In genomic region chr10:102154865-102155264, GRCm38 (mm10) we compare ENCODE assay signal across 15 mouse cellular contexts.
A peak's percentile ranks its signal among the peaks of the same experiment; 100 is the strongest.
DNase-seq lines count a peak whose midpoint lies in the region; ATAC-seq lines count a peak whose summit lies in the region.
"Had no signal": no experiment of that assay in that cellular context is flagged by ENCODE, and none has a peak within 500 bp of the region (broad histone marks: within the 10 kb centered on the region; RNA-seq: fewer than 3 reads in every experiment).

No protein-coding gene starts in this region.

- DNase-seq in cerebellum, postnatal 10 days: peak; percentile 57 to 68
- no peak for DNase-seq in cerebellum, postnatal 36 days
- peak; percentile 51 for DNase-seq in hindbrain, embryonic 14.5 days (ENCODE audit: low spot score)
- DNase-seq in hindbrain, embryonic 10.5 days (ENCODE audit: low spot score): no peak
- DNase-seq in neural tube, embryonic 10.5 days (ENCODE audit: extremely low spot score, low spot score): no peak
- no peak for DNase-seq in testis, postnatal 14 days (ENCODE audit: low spot score)
- DNase-seq: B cell, adult 2 months; cerebellum, adult 8-10 months; layer of hippocampus, adult 9-11 months had no signal

- no peaks in the 10 kb centered on the region for H3K4me1 ChIP-seq in hindbrain, embryonic 14.5 days (replicated peaks; ENCODE audit: control insufficient read depth, insufficient read depth, low read length)
- H3K4me1 ChIP-seq in hindbrain, embryonic 10.5 days (replicated peaks): no peaks in the 10 kb centered on the region; the same call in 1 of the 2 replicates
- H3K4me1 ChIP-seq in neural tube, embryonic 14.5 days (ENCODE audit: control insufficient read depth, insufficient read depth, low read length): no peaks in the 10 kb centered on the region
- H3K4me1 ChIP-seq: heart, embryonic 10.5 days; hindbrain, embryonic 15.5 days; kidney, embryonic 15.5 days had no signal

- no peak for ATAC-seq in hindbrain, embryonic 14.5 days (ENCODE audit: low FRiP score)
- 0 out of 2 replicates have a peak, but pooled peaks have one; percentile 24 for ATAC-seq in neural tube, embryonic 14.5 days (ENCODE audit: low read depth)
- ATAC-seq in megakaryocyte progenitor cell, adult 5-6 weeks (replicated peaks; ENCODE audit: poor library complexity): no peak

- H3K4me3 ChIP-seq in hindbrain, embryonic 14.5 days (replicated peaks; ENCODE audit: low read length): no peak overlapping the region
- H3K4me3 ChIP-seq in hindbrain, embryonic 10.5 days: no peak overlapping the region
- H3K4me3 ChIP-seq in neural tube, embryonic 14.5 days (ENCODE audit: low read depth, low read length): no peak overlapping the region
- H3K4me3 ChIP-seq: erythroblast, embryonic 14.5 days; heart, embryonic 10.5 days; hindbrain, embryonic 15.5 days; kidney, embryonic 15.5 days had no signal

- WGBS in hindbrain, embryonic 14.5 days: 73% methylated on average over 5 of the region's 5 CpGs
- WGBS in hindbrain, embryonic 10.5 days: 77% methylated on average over 5 of the region's 5 CpGs
- 74% methylated on average over 5 of the region's 5 CpGs for WGBS in neural tube, embryonic 14.5 days

- H3K9ac ChIP-seq in hindbrain, embryonic 14.5 days: no peak overlapping the region
- H3K9ac ChIP-seq in neural tube, embryonic 14.5 days (replicated peaks; ENCODE audit: low read depth, low read length): no peak overlapping the region
- H3K9ac ChIP-seq: hindbrain, embryonic 15.5 days; kidney, embryonic 15.5 days had no signal

- H3K27me3 ChIP-seq in hindbrain, embryonic 14.5 days (ENCODE audit: control insufficient read depth, insufficient read depth, low read length): no peaks in the 10 kb centered on the region
- H3K27me3 ChIP-seq in hindbrain, embryonic 10.5 days (ENCODE audit: insufficient read depth, poor library complexity, severe bottlenecking): no peaks in the 10 kb centered on the region
- H3K27me3 ChIP-seq in neural tube, embryonic 14.5 days (ENCODE audit: control insufficient read depth, insufficient read depth, low read length): no peaks in the 10 kb centered on the region
- H3K27me3 ChIP-seq: hindbrain, embryonic 15.5 days; kidney, embryonic 15.5 days had no signal

- H3K27ac ChIP-seq in hindbrain, embryonic 14.5 days: no peak overlapping the region
- no peak overlapping the region for H3K27ac ChIP-seq in hindbrain, embryonic 10.5 days
- no peak overlapping the region for H3K27ac ChIP-seq in neural tube, embryonic 14.5 days (ENCODE audit: low read depth, low read length)
- H3K27ac ChIP-seq: heart, embryonic 10.5 days; hindbrain, embryonic 15.5 days; kidney, embryonic 15.5 days had no signal

- H3K9me3 ChIP-seq in hindbrain, embryonic 14.5 days (ENCODE audit: control insufficient read depth, low read length): no peaks in the 10 kb centered on the region
- no peaks in the 10 kb centered on the region for H3K9me3 ChIP-seq in hindbrain, embryonic 10.5 days
- no peaks in the 10 kb centered on the region for H3K9me3 ChIP-seq in neural tube, embryonic 14.5 days (ENCODE audit: control insufficient read depth, low read length)
- H3K9me3 ChIP-seq: heart, embryonic 10.5 days; hindbrain, embryonic 15.5 days; kidney, embryonic 15.5 days had no signal

- no peak overlapping the region for H3K4me2 ChIP-seq in hindbrain, embryonic 14.5 days (replicated peaks)
- H3K4me2 ChIP-seq in neural tube, embryonic 14.5 days (ENCODE audit: low read depth, low read length): no peak overlapping the region
- H3K4me2 ChIP-seq: hindbrain, embryonic 15.5 days; kidney, embryonic 15.5 days had no signal

- no peaks in the 10 kb centered on the region for H3K36me3 ChIP-seq in hindbrain, embryonic 14.5 days (replicated peaks; ENCODE audit: control insufficient read depth, insufficient read depth)
- H3K36me3 ChIP-seq in hindbrain, embryonic 10.5 days: no peaks in the 10 kb centered on the region
- no peaks in the 10 kb centered on the region for H3K36me3 ChIP-seq in neural tube, embryonic 14.5 days (ENCODE audit: control insufficient read depth, insufficient read depth, low read length)
- H3K36me3 ChIP-seq: heart, embryonic 10.5 days; hindbrain, embryonic 15.5 days; kidney, embryonic 15.5 days had no signal

Comparison
In these comparisons a context has a peak if more than half of its experiments do, and no peak if none do; other contexts are left out.
1. DNase-seq: peak in cerebellum, postnatal 10 days (2 of 2) and hindbrain, embryonic 14.5 days (single experiment); none in cerebellum, postnatal 36 days (0 of 2), hindbrain, embryonic 10.5 days (single experiment), neural tube, embryonic 10.5 days (single experiment) and testis, postnatal 14 days (single experiment).